Mouse (Mus musculus) frontal cortex, adult 2 months (tissue): ENCODE measurements around the gene Pea15a. TPM values are rescaled to one million over a fixed set of nuclear protein-coding genes. Genes with fewer than 3 reads are reported as not detected.
A peak's percentile ranks its signal among the peaks of the same experiment; 100 is the strongest.
"Not testable (repeated sequence)": the region's sequence is repeated elsewhere in the genome, so short reads cannot be mapped to it uniquely, and the experiment has no call there.

Source experiments
- DNase-seq, 2 experiments: peaks; one replicate each; pipeline ENCODE4 v3.0.0; 2022; ENCODE audit warnings: low spot score in 1 of 2; ENCODE audit errors: extremely low spot score in 1 of 2
- polyA plus RNA-seq: library from polyadenylated mRNA; depleted of rRNA; stranded (reverse); fragments of >200 nt; gene quantifications from 2 replicates; pipeline ENCODE4 v1.2.3, GENCODE M21; 2012; rRNA removed

The Pea15a gene
- 538 and 542 TPM in 2 replicates for polyA plus RNA-seq

DNA sequence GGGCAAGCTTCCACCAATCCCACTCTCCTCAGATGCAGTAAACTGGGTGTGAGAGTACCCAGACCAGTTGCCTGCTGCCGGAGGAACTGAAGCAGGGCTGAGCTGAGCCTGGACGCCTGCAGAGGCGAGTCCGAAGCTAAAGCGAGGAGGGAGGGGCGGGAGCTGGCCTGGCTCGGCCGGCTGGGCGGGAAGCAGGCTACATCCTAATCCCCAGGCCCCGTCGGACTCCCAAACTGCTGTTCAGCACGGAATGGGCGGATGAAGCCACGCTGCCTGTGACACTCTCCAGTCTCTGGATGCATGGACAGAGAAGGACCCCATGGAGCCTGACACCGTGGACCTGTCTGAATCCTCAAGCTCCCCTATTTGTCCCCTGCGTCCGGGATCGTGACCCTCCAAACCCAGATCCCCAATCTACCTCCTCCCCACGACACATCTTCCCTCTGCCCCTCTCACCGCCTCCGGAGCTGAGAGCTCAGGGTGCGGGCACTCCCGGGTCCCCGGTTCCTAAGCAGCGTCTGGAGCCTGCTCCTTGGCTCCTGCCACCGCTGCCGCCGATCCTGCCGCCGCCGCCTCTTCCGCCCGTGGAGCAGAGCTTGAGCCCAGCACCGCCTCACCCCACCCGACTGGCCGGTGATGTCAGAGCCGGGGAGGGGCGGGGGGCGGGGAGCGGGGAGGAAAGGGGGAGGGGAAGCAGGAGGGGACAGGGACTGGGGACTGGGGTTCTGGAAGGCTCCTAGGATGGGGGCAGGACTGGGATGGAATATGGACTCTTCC is at the start of gene Pea15a:
Gene Pea15a, minus strand, starts transcription at position 664 of the 777 bp plus-strand sequence.
- peak in 1 of 2 experiments; percentile 87 for DNase-seq

DNA sequence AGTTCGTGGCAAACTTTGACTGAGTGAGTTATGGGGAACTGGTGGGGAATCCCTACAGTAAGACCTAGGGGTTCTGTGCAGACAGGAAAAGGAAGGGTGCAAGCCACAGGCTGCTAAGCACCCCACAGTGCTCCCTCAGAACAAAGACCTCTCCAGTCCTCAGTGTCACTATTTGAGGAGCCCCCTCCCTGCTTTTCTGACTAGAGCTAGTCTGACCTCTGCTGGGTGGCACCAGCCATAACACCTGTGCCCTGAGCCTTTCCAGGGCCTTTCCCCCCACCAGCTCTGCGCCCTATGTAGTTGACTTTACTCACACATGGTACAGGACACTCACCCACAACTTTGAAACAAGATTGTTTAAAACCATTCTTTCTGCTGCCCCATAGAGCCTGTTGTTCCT is 41.1 kb upstream of the Pea15a start:
- no peak for DNase-seq

DNA sequence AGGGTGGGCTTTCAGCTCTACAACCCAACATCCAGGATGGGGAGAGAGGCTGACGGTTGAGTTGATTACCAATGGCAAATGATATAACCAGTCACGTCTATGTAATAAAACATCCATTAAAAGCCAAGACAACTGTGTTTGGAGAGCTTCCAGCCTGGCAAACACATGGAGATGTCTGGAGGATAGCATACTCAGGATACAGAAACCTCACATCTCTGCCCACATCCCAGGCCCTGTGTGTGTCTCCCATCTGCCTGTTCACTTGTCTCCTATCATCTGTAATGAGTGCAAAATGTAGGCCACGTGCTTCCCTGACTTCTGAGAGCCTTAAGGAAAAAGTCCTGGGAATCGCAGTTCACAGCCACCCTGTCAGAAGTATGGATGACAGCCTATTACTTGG is 40.6 kb upstream of the Pea15a start:
- peak in 1 of 2 experiments; percentile 42 for DNase-seq

DNA sequence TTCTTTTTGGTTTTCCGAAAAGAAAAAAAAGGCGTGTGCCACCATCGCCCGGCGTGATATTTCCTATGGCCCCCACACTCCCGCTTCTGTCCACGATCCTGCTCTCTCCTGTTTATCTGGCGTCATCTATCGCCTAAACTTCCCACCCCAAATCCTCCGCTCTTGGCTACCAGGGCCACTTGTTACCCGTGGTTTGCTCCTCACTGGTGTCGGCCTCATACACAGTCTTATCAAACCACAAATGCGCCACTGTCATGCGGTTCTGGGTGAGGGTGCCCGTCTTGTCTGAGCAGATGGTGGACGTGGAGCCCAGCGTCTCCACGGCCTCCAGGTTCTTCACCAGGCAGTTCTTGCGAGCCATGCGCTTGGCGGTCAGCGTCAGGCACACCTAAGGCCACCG is 38.0 kb upstream of the Pea15a start:
- not testable (repeated sequence) for DNase-seq

DNA sequence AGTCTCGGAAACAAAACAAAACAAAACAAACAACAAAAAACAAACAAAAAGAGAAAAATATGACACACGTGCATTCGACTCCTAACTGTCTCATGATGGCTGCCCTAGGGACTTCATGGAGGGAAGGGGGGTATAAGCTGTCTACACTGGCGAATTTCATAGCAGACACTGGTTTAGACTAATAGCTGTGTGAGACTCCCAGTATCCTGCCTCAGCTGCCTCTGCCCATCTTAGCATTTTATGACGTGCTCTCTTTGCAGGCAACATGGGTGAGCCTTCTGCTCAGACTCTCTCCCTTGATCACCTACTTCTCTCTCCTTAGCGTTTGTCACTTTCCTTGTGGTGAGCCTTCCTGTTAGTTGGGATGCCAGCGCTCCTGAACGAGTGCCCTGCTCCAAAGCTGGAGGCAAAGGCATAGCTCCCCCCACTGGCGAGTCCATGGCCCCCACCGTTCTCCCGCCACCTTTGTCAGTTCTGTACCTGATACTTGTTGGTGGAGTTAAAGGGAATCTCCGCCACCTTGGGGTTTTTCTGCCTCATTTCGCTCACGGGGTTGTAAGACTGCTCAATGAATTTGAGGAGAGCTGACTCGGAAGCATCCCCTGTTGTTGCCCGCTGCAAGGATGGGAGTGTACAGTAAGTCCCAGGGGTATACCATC is 37.1 kb upstream of the Pea15a start:
- DNase-seq: peak in 1 of 2 experiments; percentile 12

DNA sequence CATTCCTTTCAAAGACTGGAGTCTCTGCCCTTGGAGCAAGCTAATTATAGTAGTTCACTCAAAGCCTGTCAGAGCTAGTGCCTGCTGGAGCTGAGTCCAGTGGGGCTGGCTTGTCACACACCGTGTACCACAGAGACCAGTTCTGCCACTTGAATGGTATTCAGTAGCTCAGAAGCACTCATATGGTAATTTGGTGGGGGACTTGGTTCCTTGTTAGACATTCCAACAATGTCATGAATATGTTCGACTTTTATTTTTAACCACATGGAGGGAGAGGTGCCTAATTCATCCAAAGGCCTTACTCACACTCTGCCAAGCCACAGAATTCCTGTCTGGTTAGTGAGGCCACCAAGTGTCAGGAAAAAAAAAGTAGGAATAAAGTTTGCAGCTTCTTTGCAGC is 35.8 kb upstream of the Pea15a start:
- DNase-seq: no peak

DNA sequence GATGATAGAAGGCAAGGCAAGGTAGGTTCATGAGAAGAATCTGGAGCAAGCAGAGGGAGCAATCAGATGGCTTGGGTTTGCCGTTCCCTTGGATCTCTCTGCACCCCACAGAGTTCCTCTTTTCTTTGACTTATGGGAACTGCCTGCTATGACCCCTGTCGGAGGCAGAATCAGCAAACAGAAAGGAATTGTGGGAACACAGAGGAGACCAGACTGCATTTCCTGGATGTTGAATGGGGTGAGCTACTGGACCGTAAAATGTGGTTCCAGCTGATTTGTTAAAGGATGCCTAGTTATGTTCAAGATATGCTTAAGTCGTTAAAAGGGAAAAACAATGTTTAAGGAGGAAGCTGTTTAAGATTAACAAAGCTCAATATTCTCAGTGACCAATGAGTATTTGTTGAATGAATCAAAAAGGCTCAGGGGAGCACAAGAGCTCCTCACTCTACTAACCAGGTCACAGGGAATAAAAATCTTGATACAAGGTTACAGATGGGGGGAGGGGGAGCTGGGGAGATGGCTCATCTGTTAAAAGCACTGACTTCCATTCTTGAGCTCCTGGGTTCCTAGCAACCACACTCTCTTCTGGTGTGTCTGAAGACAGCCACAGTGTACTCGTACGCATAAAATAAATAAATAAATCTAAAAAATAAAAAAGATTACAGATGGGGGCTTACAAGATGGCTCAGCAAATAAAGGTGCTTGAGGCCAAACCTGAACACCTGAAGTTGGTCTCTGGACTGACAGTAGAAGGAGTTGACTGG is 34.5 kb upstream of the Pea15a start:
- no peak for DNase-seq

DNA sequence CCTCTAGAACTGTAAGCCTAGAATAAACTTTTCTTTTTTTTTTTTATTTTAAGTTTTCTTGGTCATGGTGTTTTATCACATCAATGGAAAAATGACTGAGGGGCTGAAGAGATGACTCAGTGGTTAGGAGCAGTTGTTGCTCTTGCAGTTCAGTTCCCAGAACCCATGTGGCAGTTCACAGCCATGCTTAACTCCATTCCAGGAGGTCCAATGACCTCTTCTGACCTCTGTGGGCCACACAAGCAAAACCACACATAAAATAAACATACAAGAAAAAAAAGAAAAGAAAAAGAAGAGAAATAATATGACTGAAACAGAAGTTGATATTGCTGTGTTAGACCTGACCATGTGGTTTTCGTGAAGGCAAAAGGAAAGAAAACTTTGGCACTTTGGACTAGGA is 22.6 kb upstream of the Pea15a start:
- DNase-seq: no peak

DNA sequence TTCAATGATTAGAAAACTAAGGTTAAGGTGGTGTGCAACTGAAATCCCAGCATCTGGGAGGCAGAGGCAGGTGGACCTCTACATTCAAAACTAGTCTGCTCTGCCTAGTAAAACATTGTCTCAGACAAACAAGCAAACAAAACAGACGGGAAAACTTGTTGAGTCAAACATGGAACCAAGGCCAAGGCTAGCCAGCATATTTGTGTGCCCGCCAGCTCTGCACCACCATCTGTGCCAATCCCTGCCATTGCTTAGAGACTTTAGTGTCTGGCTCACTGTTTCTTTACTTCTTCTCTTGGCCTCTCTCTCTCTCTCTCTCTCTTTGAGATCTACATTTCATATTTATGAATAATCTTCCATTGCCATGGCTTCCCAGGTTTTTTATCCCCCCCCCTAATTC is 21.6 kb upstream of the Pea15a start:
- DNase-seq: no peak

DNA sequence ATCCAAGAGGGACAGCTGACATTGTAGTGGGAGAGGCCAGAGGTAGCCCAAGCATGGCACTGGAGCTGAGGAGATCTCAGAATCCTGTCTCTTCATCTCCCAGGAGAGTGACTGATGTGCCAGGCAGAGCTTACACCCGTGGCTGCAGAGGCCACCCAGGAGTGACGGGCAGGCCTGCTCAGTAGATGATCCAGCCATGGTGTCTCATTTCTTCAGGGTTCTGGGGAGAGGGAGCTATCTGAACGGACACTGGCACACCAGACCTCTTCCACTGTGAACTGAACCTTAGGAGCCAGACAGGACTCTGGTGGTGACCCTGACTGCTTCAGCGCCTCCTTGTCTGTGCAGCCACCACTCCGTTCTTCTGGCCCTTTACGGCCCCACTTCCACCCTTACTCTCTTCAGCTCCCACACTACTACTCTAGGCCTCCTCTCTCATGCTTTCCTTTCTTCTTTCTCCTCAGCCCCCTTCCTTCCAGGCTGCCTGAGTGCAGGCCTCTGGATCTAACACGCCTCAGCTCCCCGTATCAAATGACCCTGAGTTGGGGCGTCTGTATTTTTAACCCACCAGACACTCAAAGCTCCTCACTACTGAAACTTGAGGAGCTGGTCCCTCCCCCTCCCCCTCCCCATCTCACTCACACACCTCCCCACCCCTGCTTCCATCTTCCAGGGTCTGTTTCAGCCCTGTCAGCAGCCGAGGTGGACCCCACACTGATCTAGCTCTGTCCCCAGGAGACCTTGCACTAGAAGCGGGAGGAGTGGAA is 14.9 kb upstream of the Pea15a start:
- no peak for DNase-seq

DNA sequence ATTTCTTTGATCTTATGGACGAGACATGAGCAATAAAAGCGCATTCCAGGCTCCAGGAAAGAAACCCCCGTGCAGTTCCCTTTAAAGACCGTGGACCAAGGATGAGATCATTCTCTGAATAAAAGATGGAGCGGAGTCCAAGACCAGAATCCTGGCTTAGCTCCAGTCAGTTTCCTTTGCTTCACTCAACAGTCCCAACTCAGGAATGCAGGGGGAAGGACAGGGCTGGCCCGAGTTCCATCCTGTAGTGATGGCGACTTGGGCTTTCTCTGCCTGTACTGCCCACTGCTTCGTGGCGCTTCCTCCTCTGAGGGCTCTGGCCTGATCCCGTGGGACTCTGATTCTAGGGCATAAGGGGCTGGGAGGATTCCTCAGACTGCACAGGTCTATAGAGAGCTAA is 13.8 kb upstream of the Pea15a start:
- peak in 1 of 2 experiments; percentile 36 for DNase-seq

DNA sequence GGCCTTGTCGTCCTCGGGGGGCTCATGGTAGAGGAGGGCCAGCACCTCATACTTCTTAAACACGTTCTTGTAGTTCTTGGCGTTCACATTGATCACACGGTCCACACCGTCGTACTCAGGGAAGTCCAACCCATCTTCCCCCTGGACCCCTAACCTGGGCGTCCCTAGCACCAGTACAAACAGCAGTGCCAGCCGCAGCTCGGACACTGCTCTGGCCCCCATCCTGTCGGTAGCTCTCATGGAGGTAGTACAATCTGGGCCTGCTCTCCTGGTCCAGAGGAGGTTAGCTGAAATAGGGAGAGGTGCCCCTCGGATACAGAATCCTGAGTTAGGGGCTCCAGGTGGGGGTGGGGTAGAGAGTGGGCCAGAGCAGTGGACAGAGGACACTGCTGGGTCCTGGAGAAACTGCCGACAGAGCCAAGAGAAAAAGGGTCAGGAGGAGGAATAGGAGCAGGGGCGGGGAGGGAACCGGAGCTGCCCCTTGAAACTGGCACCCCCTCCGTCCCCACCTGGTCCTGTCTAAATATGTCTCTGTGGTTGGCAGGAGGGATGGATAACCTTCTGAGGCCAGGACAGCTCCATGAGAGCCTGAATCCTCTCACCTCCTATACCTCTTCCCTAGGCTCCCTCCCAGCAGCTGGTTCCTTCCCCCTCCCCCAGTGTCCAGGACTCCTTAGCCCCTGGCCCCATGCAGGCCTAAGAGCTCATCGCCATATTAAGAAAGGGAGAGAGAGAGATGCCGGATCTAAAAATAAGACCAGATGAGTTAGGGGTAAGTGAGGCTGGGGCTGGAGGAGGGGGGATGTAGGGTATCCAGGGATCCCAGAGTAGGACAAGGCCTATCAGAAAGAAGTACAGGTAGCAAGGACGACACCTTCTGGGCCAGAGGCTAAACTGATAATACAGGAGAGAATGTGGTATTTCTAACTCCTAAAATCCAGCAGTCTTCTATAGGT is 13.1 kb upstream of the Pea15a start, which contains the start of gene Casq1:
Gene Casq1, minus strand, starts transcription at position 418 of the 956 bp plus-strand sequence.
- no peak for DNase-seq

DNA sequence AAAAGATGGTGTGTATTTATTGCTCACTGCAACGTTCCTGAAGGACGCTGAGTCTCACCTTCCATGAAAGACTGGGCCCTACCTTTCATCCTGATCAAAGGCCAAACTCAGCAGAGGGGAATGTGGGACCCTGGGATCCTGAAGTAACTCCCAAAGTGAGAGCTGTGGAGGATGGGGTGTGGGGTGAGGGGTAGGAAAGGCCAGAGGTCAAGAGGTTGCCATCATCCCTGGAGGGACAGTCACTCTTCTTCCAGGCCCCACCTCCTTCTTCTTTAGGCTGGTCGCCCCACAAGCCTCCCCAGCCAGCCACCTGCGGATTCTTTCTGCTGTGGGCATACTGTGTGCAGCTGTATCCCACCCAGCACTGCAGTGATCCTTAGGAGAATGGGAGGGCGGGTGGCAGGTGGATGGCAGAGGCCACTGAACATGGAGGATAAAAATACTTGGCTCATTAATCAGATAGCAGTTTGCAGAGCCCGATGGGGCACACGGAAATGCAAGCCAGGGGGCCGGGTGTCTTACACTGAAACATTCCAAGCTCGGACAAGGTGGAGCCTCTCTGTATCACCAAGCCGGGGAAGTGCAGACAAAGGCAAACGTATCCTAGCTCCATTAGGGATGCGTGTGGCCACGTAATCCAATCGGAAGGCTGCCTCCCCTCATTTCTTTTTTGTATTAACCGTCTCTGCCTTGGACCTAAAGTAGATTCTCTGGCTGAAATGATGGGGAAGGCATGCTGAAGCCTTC is 11.7 kb upstream of the Pea15a start:
- no peak for DNase-seq

DNA sequence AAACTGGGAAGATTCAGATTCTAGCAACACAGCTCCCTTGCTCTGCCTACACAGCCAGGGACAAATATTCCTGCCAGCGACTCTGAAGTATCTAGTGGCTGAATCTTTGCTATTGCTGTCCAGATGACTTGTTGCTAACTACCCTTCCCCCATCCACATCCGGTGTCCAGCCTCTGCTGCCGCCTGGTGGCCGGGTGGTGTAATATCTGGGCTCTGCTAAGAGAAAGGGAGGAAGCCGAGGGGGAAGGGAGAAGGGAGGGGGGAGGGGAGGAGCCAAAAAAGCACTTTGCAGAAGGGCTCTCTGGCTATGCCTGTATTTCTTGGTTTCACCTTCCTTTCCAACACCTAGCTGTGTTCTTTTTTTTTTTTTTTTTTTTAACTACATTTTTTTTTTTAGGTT is 10.5 kb upstream of the Pea15a start:
- DNase-seq: peak; percentile 77 to 95

DNA sequence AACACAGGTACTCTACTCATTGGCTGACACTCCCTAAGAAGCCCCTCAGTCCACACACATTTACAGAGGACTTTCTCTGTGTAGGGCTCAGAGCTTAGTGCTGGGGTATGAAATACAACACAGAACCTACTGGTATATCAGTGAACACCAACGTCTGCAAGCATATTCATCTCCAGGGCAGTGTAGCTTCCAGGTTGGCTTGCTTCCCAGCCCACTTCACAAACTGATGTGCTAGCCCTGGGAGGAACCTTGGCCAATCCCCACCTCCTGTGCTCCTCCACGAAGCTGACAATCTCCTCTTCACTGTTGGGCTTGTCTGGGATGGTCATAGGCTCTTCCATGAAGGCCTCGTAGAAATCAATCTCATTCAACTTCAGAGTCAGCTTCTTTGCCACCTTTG is 8.1 kb upstream of the Pea15a start:
- DNase-seq: no peak

DNA sequence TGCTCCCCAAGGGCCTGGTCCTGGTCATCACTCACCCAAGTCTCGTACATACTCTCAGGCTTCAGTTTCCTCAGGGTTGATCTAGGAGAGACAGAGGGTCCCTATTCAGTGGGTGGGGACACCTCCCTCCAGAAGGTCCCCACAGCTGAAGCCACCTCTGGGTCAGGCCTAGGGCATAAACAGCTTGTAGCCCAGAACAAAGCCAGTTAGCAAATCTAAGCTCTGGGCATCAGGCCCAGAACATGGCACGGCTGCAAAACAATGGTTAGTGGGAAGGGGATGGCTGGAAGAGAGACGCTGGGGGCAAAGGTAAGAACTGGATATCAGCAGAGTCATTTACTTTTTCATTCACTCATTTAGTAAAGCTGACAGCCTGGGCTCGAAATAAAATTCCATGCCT is 7.2 kb upstream of the Pea15a start:
- DNase-seq: no peak

DNA sequence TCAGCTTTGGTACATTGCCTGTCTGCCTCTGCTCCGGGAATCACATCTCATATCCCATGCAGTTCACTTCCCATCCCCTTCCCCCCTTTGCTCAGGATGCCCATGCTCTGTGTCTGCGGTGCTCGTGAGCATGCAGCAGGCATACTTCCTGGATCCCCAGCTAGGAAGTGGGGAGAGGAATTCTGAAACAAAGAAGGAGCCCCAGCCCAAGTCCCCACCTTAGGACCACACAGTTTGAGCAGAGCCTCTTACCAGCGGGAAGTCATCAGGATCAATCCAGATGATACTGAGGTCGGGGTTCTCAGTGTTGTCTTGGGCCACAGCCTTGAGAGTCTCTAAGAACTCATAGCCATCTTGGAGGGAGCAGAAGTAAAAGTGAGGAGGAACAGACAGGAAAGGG is 6.2 kb upstream of the Pea15a start:
- DNase-seq: no peak

DNA sequence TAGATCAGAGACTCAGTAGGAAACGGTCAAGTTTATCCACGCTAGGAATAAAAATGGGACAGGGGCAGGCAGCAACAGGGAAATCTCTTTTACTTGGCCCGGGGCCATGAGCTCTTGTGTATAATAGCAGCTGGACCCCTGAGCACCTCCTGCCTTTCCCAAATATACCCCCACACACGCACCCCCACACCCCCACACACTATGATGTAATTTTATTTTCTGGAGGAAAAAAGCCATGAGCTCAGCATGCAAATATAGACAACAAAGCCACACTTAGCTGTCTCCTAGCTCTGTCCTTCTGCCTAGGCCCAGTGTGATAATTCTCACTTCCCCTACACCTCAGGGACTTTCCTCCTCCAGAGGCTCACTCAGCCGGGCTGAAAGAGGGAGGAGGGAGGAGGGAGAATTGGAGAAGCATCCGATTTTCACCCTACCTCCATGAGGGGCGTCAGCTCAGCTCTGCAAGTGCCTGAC is 544 bp upstream of the Pea15a start:
- DNase-seq: no peak

DNA sequence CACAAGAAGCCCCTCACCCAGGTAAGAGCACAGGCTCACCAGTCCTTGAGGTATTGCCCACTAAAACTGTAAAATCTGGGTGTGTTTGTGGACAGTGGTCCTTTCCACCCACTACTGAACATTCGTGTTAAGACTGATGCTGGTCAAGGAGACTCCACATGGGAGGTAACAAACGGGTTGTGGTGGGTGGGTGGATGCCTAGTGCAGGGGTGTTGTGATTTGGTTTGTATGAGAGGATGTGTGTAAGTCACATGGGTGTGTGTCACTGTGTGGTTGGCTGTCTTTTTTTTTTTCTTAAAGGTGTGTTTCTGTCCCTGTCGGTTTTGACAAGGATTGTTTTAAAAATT is 890 bp downstream of the Pea15a start:
- no peak for DNase-seq
